Mouse (Mus musculus) neural tube, embryonic 12.5 days (tissue): ENCODE measurements at regions not wholly inside any gene's neighbourhood (a gene's known extent, or its start where the extent isn't known, plus 50 kb on each side); places are given as distances from the start of the nearest gene placed in this dataset.

Experiments used
- ATAC-seq: fragments of 200-750 bp; cut with Nextera tagmentation; 2 replicates; pipeline ENCODE4 v1.8.0; 2017; ENCODE audit warnings: low read depth, mild to moderate bottlenecking, moderate TSS enrichment, moderate library complexity; ENCODE audit not compliant: low FRiP score
- H3K27ac ChIP-seq: fragments of 300-500 bp; sonication (generic); 2 replicates; pipeline ENCODE4 v1.5.1; 2016
- H3K27me3 ChIP-seq: fragments of 300-500 bp; sonication (generic); replicated peaks from 2 replicates; pipeline ENCODE4 v1.6.1; 2016; ENCODE audit warnings: mild to moderate bottlenecking
- H3K36me3 ChIP-seq: fragments of 300-500 bp; sonication (generic); 2 replicates; pipeline ENCODE4 v1.6.1; 2016; ENCODE audit warnings: mild to moderate bottlenecking
- H3K4me1 ChIP-seq: fragments of 300-500 bp; sonication (generic); 2 replicates; pipeline ENCODE4 v1.6.1; 2016
- H3K4me2 ChIP-seq: fragments of 300-500 bp; sonication (generic); replicated peaks from 2 replicates; pipeline ENCODE4 v1.6.1; 2016; ENCODE audit warnings: mild to moderate bottlenecking
- H3K4me3 ChIP-seq: fragments of 300-500 bp; sonication (generic); 2 replicates; pipeline ENCODE4 v1.5.1; 2016
- H3K9ac ChIP-seq: fragments of 300-500 bp; sonication (generic); 2 replicates; pipeline ENCODE4 v1.6.1; 2016; ENCODE audit warnings: mild to moderate bottlenecking
- H3K9me3 ChIP-seq: fragments of 300-500 bp; sonication (generic); 2 replicates; pipeline ENCODE4 v1.6.1; 2016; ENCODE audit warnings: mild to moderate bottlenecking
- WGBS: fragments of 180-500 bp; shearing (Covaris S2); methylation state at CpG from one replicate; pipeline ENCODE4 v1.1.7; 2016; 5-methylcytosine and 5-hydroxymethylcytosine counted together

DNA sequence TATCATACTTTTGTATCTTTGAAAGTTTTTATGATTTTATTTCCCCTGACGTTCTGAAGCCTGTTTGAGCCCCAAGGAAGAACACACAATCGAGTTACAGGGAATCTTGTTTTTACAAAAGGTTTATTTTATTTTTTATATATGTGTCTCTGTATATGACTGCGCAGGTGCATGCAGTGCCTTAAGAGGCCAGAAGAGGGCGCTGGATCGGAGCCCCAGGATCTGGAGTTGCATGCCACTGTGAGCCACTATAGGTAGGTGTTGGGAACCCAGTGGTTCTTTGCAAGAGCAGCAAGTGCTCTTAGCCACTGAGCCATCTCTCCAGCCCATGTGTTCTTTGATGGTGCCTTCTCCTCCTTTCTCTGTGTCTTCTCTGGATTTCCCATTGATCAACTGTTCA, 292.3 kb downstream of the CK137956 start:
- Histone ChIP-seq H3K9ac (no peak overlapping the region), H3K27me3 (no peaks in the 10 kb centered on the region), H3K4me3 (no peak overlapping the region), H3K9me3 (no peaks in the 10 kb centered on the region), H3K4me2 (no peak overlapping the region), H3K4me1 (peaks cover 11% of the 10 kb centered on the region), H3K27ac (no peak overlapping the region), H3K36me3 (no peaks in the 10 kb centered on the region)
- ATAC-seq, result no peak
- 62% methylated on average over 5 of the region's 5 CpGs for WGBS

DNA sequence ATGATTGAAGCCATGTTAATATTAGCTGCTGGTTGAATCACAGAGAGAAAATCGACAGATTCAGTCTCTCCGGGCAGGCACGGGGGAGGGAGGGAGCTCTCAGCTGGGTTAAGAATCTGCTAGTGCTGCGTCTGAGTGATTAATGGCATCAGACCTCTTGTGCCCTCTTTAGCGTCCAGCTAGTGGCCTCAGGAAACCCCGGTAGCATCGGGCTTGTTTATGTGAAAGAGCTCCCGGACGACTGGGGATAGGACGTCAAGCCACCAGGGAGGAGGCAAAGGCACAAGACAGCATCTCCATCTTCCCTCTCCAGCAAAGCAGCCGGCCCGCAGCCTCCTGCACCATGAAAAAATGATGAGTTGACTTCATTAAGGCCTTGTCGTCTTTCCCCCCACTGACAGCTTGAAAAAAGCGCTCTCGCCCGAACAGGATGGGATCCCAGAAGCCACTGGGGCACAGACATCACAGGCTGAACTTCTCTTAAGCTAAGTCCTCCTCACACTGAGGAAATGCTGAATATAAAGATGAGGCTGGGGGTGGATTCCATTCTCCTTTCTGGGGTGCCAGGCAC, 294.9 kb downstream of the CK137956 start:
- H3K9me3 ChIP-seq, result no peaks in the 10 kb centered on the region
- no peak overlapping the region for H3K27ac ChIP-seq
- no peak overlapping the region for H3K4me3 ChIP-seq
- H3K36me3 ChIP-seq, result no peaks in the 10 kb centered on the region
- no peak for ATAC-seq
- H3K27me3 ChIP-seq, result no peaks in the 10 kb centered on the region
- WGBS, result 24% methylated on average over 16 of the region's 16 CpGs
- peaks cover 11% of the 10 kb centered on the region for H3K4me1 ChIP-seq
- H3K4me2 ChIP-seq, result peak overlapping the region; percentile 28; the same call in 1 of the 2 replicates
- no peak overlapping the region for H3K9ac ChIP-seq

DNA sequence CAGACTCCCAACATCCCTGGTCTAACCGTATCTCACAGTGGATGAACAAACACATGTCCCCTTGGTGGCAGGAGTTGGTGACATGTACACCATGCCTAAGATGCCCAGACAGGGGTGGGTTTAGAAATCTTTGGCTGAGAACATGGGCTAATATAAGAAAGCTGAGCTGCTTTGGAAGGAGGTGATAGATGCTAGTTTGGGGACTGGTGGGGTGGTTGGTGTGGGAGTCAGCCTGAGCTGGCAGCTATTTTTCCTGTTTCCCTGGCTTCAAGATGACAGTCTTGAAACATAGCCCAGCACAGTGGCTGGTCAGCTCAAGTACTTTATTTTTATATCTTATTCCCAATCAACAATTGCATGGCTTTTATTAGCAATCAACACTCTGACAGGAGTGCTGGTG, 302.0 kb upstream of the Gjb5 start:
- no peak overlapping the region for H3K9ac ChIP-seq
- H3K4me1 ChIP-seq, result no peaks in the 10 kb centered on the region
- H3K9me3 ChIP-seq, result no peaks in the 10 kb centered on the region
- no peaks in the 10 kb centered on the region for H3K27me3 ChIP-seq
- no peak overlapping the region for H3K27ac ChIP-seq
- no peak overlapping the region for H3K4me2 ChIP-seq
- H3K36me3 ChIP-seq, result no peaks in the 10 kb centered on the region
- H3K4me3 ChIP-seq, result no peak overlapping the region
- WGBS, result 96% methylated on average over 1 of the region's 1 CpGs
- ATAC-seq, result no peak

DNA sequence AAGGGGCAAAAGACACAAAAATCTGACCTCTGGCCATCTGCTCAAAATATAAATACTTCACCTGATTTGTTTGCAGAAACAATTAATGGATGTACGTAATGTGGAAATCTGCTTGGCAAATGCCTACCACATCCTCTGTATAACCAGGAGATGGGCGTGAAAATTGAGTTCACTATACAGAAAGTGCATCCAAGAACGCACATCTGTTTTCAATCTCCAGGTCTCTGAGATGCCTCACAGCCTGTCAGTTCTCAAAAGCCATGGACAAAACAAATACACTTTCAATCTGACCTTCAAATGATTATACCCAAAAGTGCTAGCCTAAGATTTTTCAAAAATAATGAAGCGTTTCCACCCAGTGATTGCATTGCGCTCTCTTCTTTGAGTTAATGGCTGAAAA, 293.6 kb upstream of the Gjb5 start:
- 76% methylated on average over 5 of the region's 5 CpGs for WGBS
- Histone ChIP-seq H3K9ac (no peak overlapping the region), H3K9me3 (no peaks in the 10 kb centered on the region), H3K4me3 (no peak overlapping the region), H3K27ac (no peak overlapping the region), H3K4me2 (no peak overlapping the region), H3K27me3 (no peaks in the 10 kb centered on the region), H3K36me3 (no peaks in the 10 kb centered on the region), H3K4me1 (no peaks in the 10 kb centered on the region)
- no peak for ATAC-seq

DNA sequence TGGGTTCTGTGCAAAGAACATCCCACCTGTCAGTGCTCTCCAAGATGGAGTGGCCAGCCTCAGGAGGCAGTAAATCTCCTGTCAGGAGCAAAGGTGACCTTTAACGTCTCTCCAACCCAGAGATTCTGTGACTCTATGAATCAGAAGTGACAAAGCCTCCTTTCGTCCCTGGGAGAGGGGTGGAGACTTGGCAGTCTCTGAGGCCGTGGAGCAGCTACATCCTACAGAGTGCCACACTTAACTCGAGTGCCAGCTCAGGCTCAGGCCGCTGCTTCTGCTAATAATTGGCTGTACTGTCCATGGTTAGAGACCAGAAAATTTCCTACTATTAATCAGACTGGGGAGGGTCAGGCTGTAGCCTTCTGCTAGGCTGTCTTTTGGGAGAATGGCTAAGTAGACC, 290.0 kb upstream of the Gjb5 start:
- H3K9ac ChIP-seq, result no peak overlapping the region
- no peak overlapping the region for H3K27ac ChIP-seq
- no peak overlapping the region for H3K4me3 ChIP-seq
- no peak for ATAC-seq
- H3K4me1 ChIP-seq, result no peaks in the 10 kb centered on the region
- H3K9me3 ChIP-seq, result no peaks in the 10 kb centered on the region
- no peaks in the 10 kb centered on the region for H3K27me3 ChIP-seq
- no peak overlapping the region for H3K4me2 ChIP-seq
- WGBS, result 51% methylated on average over 5 of the region's 5 CpGs
- no peaks in the 10 kb centered on the region for H3K36me3 ChIP-seq

DNA sequence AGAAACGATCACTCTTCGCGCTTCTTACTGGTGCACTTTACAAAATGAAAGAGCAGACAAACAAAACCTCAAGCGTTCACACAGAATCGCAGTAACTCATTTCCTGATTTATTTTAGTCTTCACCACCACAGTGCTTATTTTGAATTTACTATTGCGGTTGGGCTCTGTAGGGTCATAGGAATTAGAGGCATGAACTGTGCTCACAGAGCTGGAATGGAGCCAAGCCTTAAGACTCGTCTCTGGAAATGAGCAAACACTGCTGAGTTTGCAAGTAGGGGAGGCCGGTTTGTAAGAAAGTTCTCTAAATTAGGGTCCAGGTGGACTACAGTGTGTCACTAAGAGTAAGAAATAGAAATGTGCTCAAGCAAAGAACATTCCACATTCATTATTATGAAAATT, 289.2 kb upstream of the Gjb5 start:
- no peak overlapping the region for H3K9ac ChIP-seq
- H3K9me3 ChIP-seq, result no peaks in the 10 kb centered on the region
- no peaks in the 10 kb centered on the region for H3K4me1 ChIP-seq
- no peak overlapping the region for H3K27ac ChIP-seq
- H3K4me3 ChIP-seq, result no peak overlapping the region
- WGBS, result 74% methylated on average over 8 of the region's 8 CpGs
- H3K4me2 ChIP-seq, result no peak overlapping the region
- H3K27me3 ChIP-seq, result no peaks in the 10 kb centered on the region
- H3K36me3 ChIP-seq, result no peaks in the 10 kb centered on the region
- ATAC-seq, result no peak

DNA sequence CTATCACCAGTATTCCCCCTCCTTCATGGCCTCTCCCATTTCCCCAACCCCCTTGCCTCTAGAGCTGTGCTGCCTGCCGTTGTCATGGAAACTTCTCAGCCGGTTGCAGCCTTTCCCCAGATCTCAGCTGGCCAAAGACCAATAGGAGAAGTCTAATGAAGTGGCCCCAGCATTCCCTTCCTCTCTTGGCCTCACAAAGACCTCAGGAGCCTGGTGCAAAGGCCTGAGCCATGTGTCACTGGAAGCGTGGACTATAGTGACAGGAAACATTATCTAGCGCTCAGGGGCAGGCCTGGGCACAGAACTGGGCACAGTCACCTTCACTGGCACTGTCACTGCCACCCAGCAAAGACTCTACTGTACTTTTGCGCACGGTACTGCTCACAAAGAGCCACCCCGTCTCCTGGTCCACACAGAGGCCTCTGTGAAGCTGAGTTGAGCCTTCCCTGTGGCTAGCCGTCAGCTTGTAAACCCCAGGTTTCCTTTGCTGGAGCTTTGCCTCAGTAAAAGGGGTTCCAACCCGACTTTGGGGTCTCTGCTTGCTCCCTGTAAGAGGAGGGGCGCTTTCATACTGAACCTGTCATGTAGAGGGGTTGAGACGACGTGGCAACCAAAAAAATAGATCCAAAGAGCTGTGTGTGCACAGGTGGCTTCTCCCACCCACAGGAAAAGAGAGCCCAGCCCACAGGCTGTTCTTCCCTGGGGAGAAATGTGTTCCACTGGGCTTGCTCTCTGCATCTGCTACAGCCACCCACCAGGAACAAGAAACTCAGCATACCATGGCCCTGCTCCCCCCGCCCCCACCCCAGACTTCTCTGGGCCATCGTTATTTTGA, 282.5 kb upstream of the Gjb5 start:
- H3K36me3 ChIP-seq, result no peaks in the 10 kb centered on the region
- H3K27ac ChIP-seq, result peak overlapping the region; percentile 68
- H3K27me3 ChIP-seq, result no peaks in the 10 kb centered on the region
- ATAC-seq, result peak; percentile 87; the same call in 1 of the 2 replicates
- 44% methylated on average over 14 of the region's 14 CpGs for WGBS
- H3K4me2 ChIP-seq, result no peak overlapping the region
- no peaks in the 10 kb centered on the region for H3K9me3 ChIP-seq
- H3K4me3 ChIP-seq, result no peak overlapping the region
- no peak overlapping the region for H3K9ac ChIP-seq
- peaks cover 27% of the 10 kb centered on the region for H3K4me1 ChIP-seq

DNA sequence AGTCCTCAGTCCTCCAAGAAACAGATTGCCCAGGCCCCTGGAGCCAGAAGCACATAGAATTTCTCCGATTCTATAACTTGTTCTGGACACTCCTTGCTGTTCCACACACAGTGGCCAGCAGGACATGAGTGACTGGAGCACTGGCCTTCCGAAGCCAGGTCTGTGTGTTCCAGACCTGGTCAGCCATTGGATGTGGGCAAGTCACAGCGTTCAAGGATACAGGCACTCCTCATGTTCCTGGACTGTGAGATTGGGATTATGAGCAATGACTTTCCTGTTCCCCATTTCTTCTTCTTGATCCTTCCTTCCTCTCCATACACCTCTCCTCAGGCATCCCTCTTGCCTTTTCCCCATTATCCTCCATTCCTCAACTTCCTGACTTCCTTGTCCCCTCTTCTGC, 281.8 kb upstream of the Gjb5 start:
- Histone ChIP-seq H3K27ac (no peak overlapping the region), H3K4me2 (no peak overlapping the region), H3K9ac (no peak overlapping the region), H3K4me1 (peaks cover 27% of the 10 kb centered on the region), H3K27me3 (no peaks in the 10 kb centered on the region), H3K36me3 (no peaks in the 10 kb centered on the region), H3K9me3 (no peaks in the 10 kb centered on the region), H3K4me3 (no peak overlapping the region)
- 85% methylated on average over 3 of the region's 3 CpGs for WGBS
- ATAC-seq, result no peak

DNA sequence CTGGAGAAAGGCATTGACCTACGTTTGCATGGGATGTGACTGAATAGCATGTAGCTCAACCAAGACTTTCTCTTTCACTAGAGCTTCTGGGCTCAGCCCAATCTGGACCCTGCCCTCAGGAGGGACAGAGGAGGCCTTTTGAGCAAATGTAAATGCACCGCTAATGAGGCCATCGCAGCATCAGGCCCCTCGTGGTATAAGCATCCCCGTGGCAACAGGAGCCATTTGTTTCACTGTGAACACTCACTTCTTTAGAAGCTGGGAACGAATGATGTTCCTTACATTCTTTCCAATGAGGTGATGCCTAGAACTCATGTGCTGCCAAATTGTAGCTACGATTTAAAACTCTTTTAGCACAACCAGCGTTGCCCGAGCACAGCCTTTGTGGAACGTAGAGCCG, 279.0 kb upstream of the Gjb5 start:
- no peak overlapping the region for H3K9ac ChIP-seq

DNA sequence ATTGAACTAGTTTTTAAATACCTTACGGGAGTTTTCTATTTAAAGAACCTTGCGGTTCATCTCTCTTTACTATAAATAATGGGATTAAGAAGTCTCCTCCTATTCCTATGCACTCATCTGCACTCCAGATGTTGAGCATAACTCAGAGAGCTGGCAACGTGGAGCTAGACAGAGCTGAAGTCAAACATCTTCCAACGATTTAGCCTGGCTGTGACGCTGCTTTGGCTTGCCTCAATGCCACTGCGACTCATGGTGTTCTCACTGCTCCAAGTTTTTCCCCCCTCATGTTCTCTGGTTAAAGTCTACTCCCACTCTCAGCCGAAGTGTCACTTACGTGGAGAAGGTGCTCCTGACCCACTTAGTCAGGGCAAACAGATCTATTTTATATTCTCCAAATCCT, 277.3 kb upstream of the Gjb5 start:
- 77% methylated on average over 8 of the region's 8 CpGs for WGBS
- ATAC-seq, result no peak
- no peaks in the 10 kb centered on the region for H3K27me3 ChIP-seq

More for the DNA sequence above, 279.0 kb upstream of the Gjb5 start:
- H3K36me3 ChIP-seq, result no peaks in the 10 kb centered on the region
- no peak for ATAC-seq
- no peak overlapping the region for H3K4me2 ChIP-seq
- H3K27ac ChIP-seq, result no peak overlapping the region
- H3K4me3 ChIP-seq, result no peak overlapping the region
- peaks cover 27% of the 10 kb centered on the region for H3K4me1 ChIP-seq
- H3K27me3 ChIP-seq, result no peaks in the 10 kb centered on the region
- H3K9me3 ChIP-seq, result no peaks in the 10 kb centered on the region
- WGBS, result 34% methylated on average over 11 of the region's 11 CpGs

DNA sequence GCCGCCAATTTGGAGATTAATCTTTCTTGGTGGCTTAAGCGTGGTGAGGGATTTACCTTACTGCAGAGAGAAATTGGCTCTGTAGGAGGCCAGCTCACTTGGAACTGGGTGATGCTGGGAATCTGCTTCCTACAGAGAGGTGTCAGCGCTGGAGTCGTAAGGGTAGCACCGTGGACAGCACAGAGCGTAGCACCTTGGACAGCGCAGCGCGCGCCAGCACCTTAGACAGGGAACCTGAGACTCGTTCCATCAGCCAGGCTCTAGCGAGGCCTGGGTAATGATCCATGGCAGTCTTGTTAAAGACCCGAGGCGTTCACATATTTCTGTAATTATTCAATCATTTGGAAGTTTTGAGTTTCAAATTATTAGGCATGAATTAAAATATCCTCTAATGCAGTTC, 261.9 kb upstream of the Gjb5 start:
- Histone ChIP-seq H3K4me2 (no peak overlapping the region), H3K36me3 (no peaks in the 10 kb centered on the region), H3K27me3 (no peaks in the 10 kb centered on the region), H3K4me3 (no peak overlapping the region), H3K9ac (no peak overlapping the region), H3K27ac (no peak overlapping the region), H3K4me1 (no peaks in the 10 kb centered on the region), H3K9me3 (no peaks in the 10 kb centered on the region)
- no peak for ATAC-seq
- 10% methylated on average over 14 of the region's 14 CpGs for WGBS

More for the DNA sequence above, 277.3 kb upstream of the Gjb5 start:
- Histone ChIP-seq H3K9ac (no peak overlapping the region), H3K36me3 (no peaks in the 10 kb centered on the region), H3K4me3 (no peak overlapping the region), H3K9me3 (no peaks in the 10 kb centered on the region), H3K27ac (no peak overlapping the region), H3K4me2 (no peak overlapping the region), H3K4me1 (peaks cover 16% of the 10 kb centered on the region)

DNA sequence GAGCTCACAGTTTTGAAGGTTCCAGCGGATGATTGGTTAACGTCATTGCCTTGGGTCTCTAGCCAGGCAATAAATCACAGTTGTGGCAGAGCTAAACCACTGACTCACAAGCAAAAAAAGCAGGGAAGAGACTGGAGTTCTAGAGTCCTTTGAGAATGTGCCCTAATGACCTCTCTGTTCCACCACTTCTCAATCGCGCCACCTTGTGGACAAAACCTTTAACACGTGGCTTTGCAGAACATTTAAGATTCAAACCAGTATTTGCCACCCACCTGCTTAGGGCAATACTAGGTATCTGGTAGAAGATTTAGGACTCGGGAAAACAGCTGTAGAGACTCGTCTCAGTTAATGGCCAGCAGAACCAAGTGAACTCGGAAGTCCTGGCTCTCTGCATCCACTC, 254.8 kb upstream of the Gjb5 start:
- WGBS, result 55% methylated on average over 8 of the region's 8 CpGs

DNA sequence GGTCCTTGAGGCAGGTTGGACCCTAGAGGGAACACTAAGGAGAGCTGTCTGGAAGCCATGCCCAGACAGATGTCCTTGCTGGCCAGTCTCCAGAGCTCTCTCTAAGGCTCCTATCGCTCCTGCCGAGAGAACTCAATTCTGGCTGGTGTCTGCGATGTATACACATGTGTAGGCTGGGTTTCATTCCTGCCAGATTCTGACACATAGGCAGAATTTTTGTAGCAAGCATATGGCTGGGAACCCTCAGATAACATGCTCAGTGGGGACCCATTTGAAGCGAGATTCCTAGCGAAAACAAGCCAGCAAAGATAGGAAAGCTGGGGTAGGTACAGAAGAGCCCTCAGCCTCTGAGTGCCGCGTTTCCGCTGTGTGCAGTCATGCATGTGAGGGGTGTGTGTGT, 242.9 kb upstream of the Gjb5 start:
- H3K9me3 ChIP-seq, result no peaks in the 10 kb centered on the region
- H3K4me3 ChIP-seq, result no peak overlapping the region
- no peak overlapping the region for H3K4me2 ChIP-seq
- H3K36me3 ChIP-seq, result no peaks in the 10 kb centered on the region
- H3K27me3 ChIP-seq, result no peaks in the 10 kb centered on the region
- H3K9ac ChIP-seq, result no peak overlapping the region
- ATAC-seq, result no peak
- H3K4me1 ChIP-seq, result no peaks in the 10 kb centered on the region
- no peak overlapping the region for H3K27ac ChIP-seq
- WGBS, result 78% methylated on average over 8 of the region's 8 CpGs

More for the DNA sequence above, 254.8 kb upstream of the Gjb5 start:
- H3K9ac ChIP-seq, result no peak overlapping the region
- H3K4me1 ChIP-seq, result no peaks in the 10 kb centered on the region
- no peak overlapping the region for H3K27ac ChIP-seq
- no peak for ATAC-seq
- no peaks in the 10 kb centered on the region for H3K9me3 ChIP-seq
- no peak overlapping the region for H3K4me3 ChIP-seq
- no peaks in the 10 kb centered on the region for H3K27me3 ChIP-seq
- no peak overlapping the region for H3K4me2 ChIP-seq
- no peaks in the 10 kb centered on the region for H3K36me3 ChIP-seq
